Mouse (Mus musculus): ENCODE results near the gene Fignl1. TPM values are rescaled to one million over a fixed set of nuclear protein-coding genes. Genes with fewer than 3 reads are reported as not detected.
A peak's percentile ranks its signal among the peaks of the same experiment; 100 is the strongest.

The Fignl1 gene
- polyA plus RNA-seq, 1 experiment, result 24.9 TPM

GRCm38 (mm10) chr11:11849513-11850311 is 41.0 kb upstream of the Fignl1 start:
- H3K4me1 ChIP-seq (ENCODE audit: control insufficient read depth, insufficient read depth, low read length), result no peaks in the 10 kb centered on the region
- no peak overlapping the region for H3K27ac ChIP-seq (ENCODE audit: control insufficient read depth, insufficient read depth, low read depth, low read length, poor library complexity)
- 70% methylated on average over 13 of the region's 13 CpGs for WGBS
- H3K4me3 ChIP-seq (replicated peaks; ENCODE audit: control insufficient read depth, low read depth, low read length), result no peak overlapping the region
- no peak for TF ChIP-seq CTCF (IDR thresholded peaks at IDR 0.05; ENCODE audit: control insufficient read depth, insufficient read depth, low read length)
- no peak for TF ChIP-seq POLR2A (IDR thresholded peaks at IDR 0.05; ENCODE audit: borderline replicate concordance, control insufficient read depth, low read depth, low read length)

GRCm38 (mm10) chr11:11848467-11848866 is 39.7 kb upstream of the Fignl1 start:
- TF ChIP-seq POLR2A (IDR thresholded peaks at IDR 0.05; ENCODE audit: borderline replicate concordance, control insufficient read depth, low read depth, low read length) (no peak), CTCF (IDR thresholded peaks at IDR 0.05; ENCODE audit: control insufficient read depth, insufficient read depth, low read length) (no peak)
- Histone ChIP-seq H3K4me1 (ENCODE audit: control insufficient read depth, insufficient read depth, low read length) (no peaks in the 10 kb centered on the region), H3K4me3 (replicated peaks; ENCODE audit: control insufficient read depth, low read depth, low read length) (no peak overlapping the region), H3K27ac (ENCODE audit: control insufficient read depth, insufficient read depth, low read depth, low read length, poor library complexity) (no peak overlapping the region)
- 86% methylated on average over 4 of the region's 4 CpGs for WGBS

GRCm38 (mm10) chr11:11845044-11845443 is 36.3 kb upstream of the Fignl1 start:
- H3K27ac ChIP-seq (ENCODE audit: control insufficient read depth, insufficient read depth, low read depth, low read length, poor library complexity), result no peak overlapping the region
- H3K4me3 ChIP-seq (replicated peaks; ENCODE audit: control insufficient read depth, low read depth, low read length), result no peak overlapping the region
- TF ChIP-seq POLR2A (IDR thresholded peaks at IDR 0.05; ENCODE audit: borderline replicate concordance, control insufficient read depth, low read depth, low read length), result no peak
- no peak for TF ChIP-seq CTCF (IDR thresholded peaks at IDR 0.05; ENCODE audit: control insufficient read depth, insufficient read depth, low read length)
- H3K4me1 ChIP-seq (ENCODE audit: control insufficient read depth, insufficient read depth, low read length), result no peaks in the 10 kb centered on the region
- WGBS, result 79% methylated on average over 8 of the region's 8 CpGs

GRCm38 (mm10) chr11:11844367-11844971 is 35.7 kb upstream of the Fignl1 start:
- H3K4me3 ChIP-seq (replicated peaks; ENCODE audit: control insufficient read depth, low read depth, low read length), result no peak overlapping the region
- WGBS, result 78% methylated on average over 13 of the region's 13 CpGs
- H3K4me1 ChIP-seq (ENCODE audit: control insufficient read depth, insufficient read depth, low read length), result no peaks in the 10 kb centered on the region
- H3K27ac ChIP-seq (ENCODE audit: control insufficient read depth, insufficient read depth, low read depth, low read length, poor library complexity), result no peak overlapping the region
- TF ChIP-seq CTCF (IDR thresholded peaks at IDR 0.05; ENCODE audit: control insufficient read depth, insufficient read depth, low read length) (peak; percentile 52), POLR2A (IDR thresholded peaks at IDR 0.05; ENCODE audit: borderline replicate concordance, control insufficient read depth, low read depth, low read length) (no peak)

- Histone ChIP-seq H3K4me1 (ENCODE audit: control insufficient read depth, insufficient read depth, low read length) (no peaks in the 10 kb centered on the region; the same call in 1 of the 2 replicates), H3K27ac (ENCODE audit: control insufficient read depth, insufficient read depth, low read depth, low read length, poor library complexity) (no peak overlapping the region)
- WGBS, result 30% methylated on average over 4 of the region's 4 CpGs
Observed at GRCm38 (mm10) chr11:11841590-11841989, 32.8 kb upstream of the Fignl1 start.

GRCm38 (mm10) chr11:11840746-11841145 is 32.0 kb upstream of the Fignl1 start:
- H3K4me1 ChIP-seq (ENCODE audit: control insufficient read depth, insufficient read depth, low read length), result no peaks in the 10 kb centered on the region; the same call in 1 of the 2 replicates
- no peak overlapping the region for H3K27ac ChIP-seq (ENCODE audit: control insufficient read depth, insufficient read depth, low read depth, low read length, poor library complexity)
- WGBS, result 80% methylated on average over 2 of the region's 2 CpGs

More at GRCm38 (mm10) chr11:11841590-11841989, 32.8 kb upstream of the Fignl1 start:
- TF ChIP-seq CTCF (IDR thresholded peaks at IDR 0.05; ENCODE audit: control insufficient read depth, insufficient read depth, low read length), result no peak
- TF ChIP-seq POLR2A (IDR thresholded peaks at IDR 0.05; ENCODE audit: borderline replicate concordance, control insufficient read depth, low read depth, low read length), result no peak
- no peak overlapping the region for H3K4me3 ChIP-seq (replicated peaks; ENCODE audit: control insufficient read depth, low read depth, low read length)

GRCm38 (mm10) chr11:11839874-11840273 is 31.1 kb upstream of the Fignl1 start:
- WGBS, result 81% methylated on average over 7 of the region's 7 CpGs
- Histone ChIP-seq H3K4me3 (replicated peaks; ENCODE audit: control insufficient read depth, low read depth, low read length) (no peak overlapping the region), H3K27ac (ENCODE audit: control insufficient read depth, insufficient read depth, low read depth, low read length, poor library complexity) (no peak overlapping the region), H3K4me1 (ENCODE audit: control insufficient read depth, insufficient read depth, low read length) (no peaks in the 10 kb centered on the region; the same call in 1 of the 2 replicates)
- TF ChIP-seq CTCF (IDR thresholded peaks at IDR 0.05; ENCODE audit: control insufficient read depth, insufficient read depth, low read length) (no peak), POLR2A (IDR thresholded peaks at IDR 0.05; ENCODE audit: borderline replicate concordance, control insufficient read depth, low read depth, low read length) (no peak)

More at GRCm38 (mm10) chr11:11840746-11841145, 32.0 kb upstream of the Fignl1 start:
- no peak for TF ChIP-seq CTCF (IDR thresholded peaks at IDR 0.05; ENCODE audit: control insufficient read depth, insufficient read depth, low read length)
- no peak for TF ChIP-seq POLR2A (IDR thresholded peaks at IDR 0.05; ENCODE audit: borderline replicate concordance, control insufficient read depth, low read depth, low read length)
- no peak overlapping the region for H3K4me3 ChIP-seq (replicated peaks; ENCODE audit: control insufficient read depth, low read depth, low read length)

GRCm38 (mm10) chr11:11837384-11837783 is 28.6 kb upstream of the Fignl1 start:
- TF ChIP-seq POLR2A (IDR thresholded peaks at IDR 0.05; ENCODE audit: borderline replicate concordance, control insufficient read depth, low read depth, low read length) (no peak), CTCF (IDR thresholded peaks at IDR 0.05; ENCODE audit: control insufficient read depth, insufficient read depth, low read length) (no peak)
- 62% methylated on average over 5 of the region's 5 CpGs for WGBS
- no peaks in the 10 kb centered on the region; the same call in 1 of the 2 replicates for H3K4me1 ChIP-seq (ENCODE audit: control insufficient read depth, insufficient read depth, low read length)

More at GRCm38 (mm10) chr11:11837384-11837783, 28.6 kb upstream of the Fignl1 start:
- Histone ChIP-seq H3K4me3 (replicated peaks; ENCODE audit: control insufficient read depth, low read depth, low read length) (no peak overlapping the region), H3K27ac (ENCODE audit: control insufficient read depth, insufficient read depth, low read depth, low read length, poor library complexity) (no peak overlapping the region)
